Mouse (Mus musculus): ENCODE results near the gene Kcnq2.

Gene Kcnq2

DNA sequence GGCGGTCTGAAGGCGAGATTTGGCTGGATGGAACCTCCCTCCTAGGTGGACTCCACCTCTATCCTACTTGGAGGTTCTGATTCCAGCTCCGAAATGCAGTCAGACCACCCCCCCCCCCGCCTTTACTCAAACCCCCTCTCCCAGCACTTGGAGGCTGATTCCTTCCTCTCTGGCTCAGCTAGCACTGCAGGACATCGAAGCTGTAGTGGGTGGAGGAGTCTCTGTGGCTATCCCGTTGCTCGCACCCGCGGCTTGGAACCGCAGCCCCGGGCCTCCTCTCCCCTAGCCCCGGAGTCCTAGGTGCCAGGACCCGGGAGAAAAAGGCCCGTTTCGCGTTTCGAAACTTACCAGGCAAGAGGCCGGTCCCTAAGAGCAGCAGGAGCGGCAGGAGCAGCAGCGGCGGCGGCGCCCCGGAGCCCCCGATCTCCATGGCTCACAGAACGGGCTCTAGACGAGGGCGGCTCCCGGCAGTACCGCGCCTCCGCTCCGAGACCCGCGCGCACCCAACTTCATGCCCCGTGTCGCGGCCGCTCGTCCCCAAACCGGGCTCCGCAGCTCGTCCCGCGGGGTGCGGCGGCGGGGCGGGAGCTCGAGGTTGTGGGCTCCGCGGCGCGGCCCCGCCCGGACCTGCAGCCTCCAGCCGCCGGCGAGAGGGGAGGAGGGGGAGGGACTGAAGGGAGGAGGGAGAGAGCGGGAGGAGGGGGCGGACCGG is 96.3 kb downstream of the Kcnq2 start:
- peak; percentile 58 to 59 for DNase-seq

DNA sequence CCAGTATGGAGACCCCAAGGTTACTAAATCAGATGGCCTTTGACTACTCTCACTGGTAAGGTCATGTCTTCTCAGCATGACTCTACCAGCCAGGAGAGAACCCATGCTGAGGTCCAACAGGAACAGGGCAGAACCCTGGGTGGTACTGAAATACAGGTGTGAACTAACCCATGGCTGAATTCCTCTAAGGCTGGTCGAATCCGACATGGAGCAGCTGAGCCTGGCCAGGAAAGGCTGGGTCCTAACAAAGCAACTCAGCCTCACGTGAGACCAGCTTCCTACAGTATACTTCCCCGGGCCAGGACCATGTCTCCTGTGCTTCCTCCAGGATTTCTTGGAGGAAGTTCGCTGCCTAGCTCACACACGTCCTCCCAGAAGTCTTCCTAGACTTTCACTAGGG is 98.5 kb downstream of the Kcnq2 start:
- no peak for DNase-seq

- DNase-seq: no peak
Measured at GRCm38 (mm10) chr2:181035186-181035585, 99.9 kb downstream of the Kcnq2 start.

DNA sequence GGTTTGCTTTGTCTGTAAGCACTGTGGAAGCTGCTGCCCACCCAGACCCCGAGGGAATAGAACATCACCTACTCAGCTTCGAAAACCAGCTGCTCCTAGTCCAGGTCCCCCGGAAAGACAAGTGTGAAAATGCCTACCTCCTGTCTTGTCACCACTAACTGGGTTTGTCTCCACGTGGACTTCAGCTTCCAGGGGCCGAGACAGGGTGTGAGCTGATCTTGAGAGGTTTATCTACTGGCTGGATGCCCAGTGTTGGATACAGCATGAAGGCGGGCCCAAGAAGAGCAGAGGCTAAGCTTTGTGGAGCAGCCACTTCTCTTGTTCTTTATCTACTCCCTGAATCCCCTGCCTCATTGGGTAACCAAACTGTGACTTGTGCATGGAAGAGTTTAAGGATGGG is 101.8 kb downstream of the Kcnq2 start:
- DNase-seq: peak; percentile 28 to 52

DNA sequence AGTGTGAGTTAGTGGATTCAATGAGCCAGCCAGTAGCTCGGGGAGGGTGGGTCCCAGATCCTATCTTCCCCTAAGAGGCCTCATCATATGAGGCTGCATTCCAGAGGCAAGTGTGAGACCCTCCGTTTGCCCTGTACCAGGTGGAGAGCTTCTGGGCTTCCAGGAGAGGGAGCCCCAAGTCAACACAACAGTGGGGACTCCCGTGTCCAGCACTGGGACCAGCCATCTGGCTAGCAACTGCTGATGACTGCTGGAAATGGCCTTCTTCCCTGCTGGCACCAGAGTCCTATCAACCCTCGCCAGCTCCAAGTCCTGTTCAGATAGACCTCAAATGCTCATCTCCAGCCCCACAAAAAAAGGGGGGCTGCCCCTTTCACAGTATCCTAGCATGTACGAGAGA is 102.7 kb downstream of the Kcnq2 start:
- peak; percentile 84 to 90 for DNase-seq

DNA sequence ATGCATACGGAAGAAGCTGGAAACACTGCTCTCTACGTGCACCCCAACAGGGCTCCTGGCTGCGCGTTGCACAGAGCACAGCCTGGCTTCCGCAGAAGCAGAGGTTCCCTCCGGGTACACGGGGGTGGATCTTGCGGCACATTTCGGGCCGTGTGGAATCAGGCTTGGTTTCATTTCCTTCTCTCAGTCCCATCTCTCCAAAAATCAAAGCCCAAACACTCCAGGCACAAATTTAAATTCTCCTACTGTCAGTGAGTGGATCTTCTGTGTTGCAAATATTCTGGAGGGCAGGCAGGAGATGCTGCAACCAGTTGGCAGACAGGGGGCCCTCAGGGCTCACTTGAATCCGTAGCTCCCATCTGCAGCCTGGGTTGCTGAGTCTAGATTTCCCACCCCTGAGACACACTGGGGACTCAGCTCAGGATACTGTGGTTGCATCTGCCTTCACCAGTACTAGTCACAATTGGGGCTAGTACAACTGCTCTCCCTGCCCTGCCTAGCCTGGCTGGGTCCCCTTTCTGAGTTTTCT is 103.6 kb downstream of the Kcnq2 start:
- no peak for DNase-seq

All from cerebellum, postnatal 10 days (tissue).